Mouse (Mus musculus): ENCODE measurements at regions not wholly inside any gene's neighbourhood (a gene's known extent, or its start where the extent isn't known, plus 50 kb on each side); places are given as distances from the start of the nearest gene placed in this dataset.

GRCm38 (mm10) chr2:169502717-169503597, 84.6 kb downstream of the Gm11011 start:
- Histone ChIP-seq H3K4me2 (ENCODE audit: insufficient read depth, low read depth, poor library complexity, severe bottlenecking) (no peak overlapping the region), H3K79me2 (replicated peaks; ENCODE audit: control insufficient read depth, extremely low read depth, insufficient read depth, poor library complexity, severe bottlenecking) (no peaks in the 10 kb centered on the region), H3K4me1 (ENCODE audit: control insufficient read depth in 1 of 2, insufficient read depth in 2 of 2) (no peaks in the 10 kb centered on the region), H3K36me3 (replicated peaks in 1 of 2; ENCODE audit: control insufficient read depth in 1 of 2, insufficient read depth in 1 of 2, low read length in 1 of 2) (no peaks in the 10 kb centered on the region), H3K9ac (ENCODE audit: insufficient read depth, low read depth) (no peak overlapping the region), H3K9me3 (replicated peaks; ENCODE audit: low read length) (peaks cover 86% of the 10 kb centered on the region), H3K27me3 (replicated peaks) (no peaks in the 10 kb centered on the region), H3K27ac (ENCODE audit: insufficient read depth, low read depth) (no peak overlapping the region), H3K4me3 (replicated peaks in 1 of 3; ENCODE audit: low read depth in 2 of 3, low read length in 2 of 3, poor library complexity in 1 of 3) (no peak overlapping the region)
- no peak for TF ChIP-seq GABPA (IDR thresholded peaks at IDR 0.05; ENCODE audit: insufficient replicate concordance, low read depth, low read length)
- no peak for TF ChIP-seq MAX (IDR thresholded peaks at IDR 0.05; ENCODE audit: low read length)
- DNase-seq (ENCODE audit: extremely low read depth) = no peak
- in situ Hi-C loops (cut with MboI; ENCODE audit: low pct_ligation_motif_present, low pct_unique_long_range_greater_than_20kb, low sequenced_read_pairs) (no loop called here), dilution Hi-C loops (cut with MboI; ENCODE audit: extremely low pct_ligation_motif_present, extremely low pct_unique_long_range_greater_than_20kb, low sequenced_read_pairs) (no loop called here)

GRCm38 (mm10) chr2:169501736-169502340, 85.7 kb downstream of the Gm11011 start:
- Histone ChIP-seq H3K4me3 (replicated peaks in 1 of 3; ENCODE audit: low read depth in 2 of 3, low read length in 2 of 3, poor library complexity in 1 of 3) (no peak overlapping the region), H3K9ac (ENCODE audit: insufficient read depth, low read depth) (no peak overlapping the region), H3K4me1 (ENCODE audit: control insufficient read depth in 1 of 2, insufficient read depth in 2 of 2) (no peaks in the 10 kb centered on the region), H3K36me3 (replicated peaks in 1 of 2; ENCODE audit: control insufficient read depth in 1 of 2, insufficient read depth in 1 of 2, low read length in 1 of 2) (no peaks in the 10 kb centered on the region), H3K79me2 (replicated peaks; ENCODE audit: control insufficient read depth, extremely low read depth, insufficient read depth, poor library complexity, severe bottlenecking) (no peaks in the 10 kb centered on the region), H3K27ac (ENCODE audit: insufficient read depth, low read depth) (no peak overlapping the region), H3K4me2 (ENCODE audit: insufficient read depth, low read depth, poor library complexity, severe bottlenecking) (no peak overlapping the region), H3K27me3 (replicated peaks) (no peaks in the 10 kb centered on the region), H3K9me3 (replicated peaks; ENCODE audit: low read length) (peaks cover 82% of the 10 kb centered on the region)
- dilution Hi-C loops (cut with MboI; ENCODE audit: extremely low pct_ligation_motif_present, extremely low pct_unique_long_range_greater_than_20kb, low sequenced_read_pairs) (no loop called here), in situ Hi-C loops (cut with MboI; ENCODE audit: low pct_ligation_motif_present, low pct_unique_long_range_greater_than_20kb, low sequenced_read_pairs) (no loop called here)
- DNase-seq (ENCODE audit: extremely low read depth) = no peak
- TF ChIP-seq ELF1 (IDR thresholded peaks at IDR 0.05; ENCODE audit: low read depth, low read length) = no peak
- TF ChIP-seq POLR2AphosphoS2 (IDR thresholded peaks at IDR 0.05; ENCODE audit: low read depth, low read length) = no peak
- no peak for TF ChIP-seq JUN (IDR thresholded peaks at IDR 0.05; ENCODE audit: insufficient read depth, low read depth, low read length)
- TF ChIP-seq E2F4 (IDR thresholded peaks at IDR 0.05; ENCODE audit: insufficient replicate concordance, low read depth, low read length) = no peak
- TF ChIP-seq BHLHE40 (IDR thresholded peaks at IDR 0.05; ENCODE audit: low read depth, low read length) = no peak
- TF ChIP-seq USF1 (IDR thresholded peaks at IDR 0.05; ENCODE audit: low read depth, low read length) = no peak
- no peak for TF ChIP-seq ZKSCAN1 (IDR thresholded peaks at IDR 0.05; ENCODE audit: borderline replicate concordance, low read depth, low read length)
- no peak for TF ChIP-seq TCF12 (IDR thresholded peaks at IDR 0.05; ENCODE audit: low read depth, low read length)
- no peak for TF ChIP-seq SIN3A (IDR thresholded peaks at IDR 0.05; ENCODE audit: low read length)
- no peak for TF ChIP-seq IRF4 (IDR thresholded peaks at IDR 0.05; ENCODE audit: low read depth, low read length)
- TF ChIP-seq UBTF (IDR thresholded peaks at IDR 0.05; ENCODE audit: low read depth, low read length) = no peak
- TF ChIP-seq EP300 (IDR thresholded peaks at IDR 0.05; ENCODE audit: low read length) = no peak
- no peak for TF ChIP-seq ZNF384 (IDR thresholded peaks at IDR 0.05; ENCODE audit: low read depth, low read length)
- TF ChIP-seq ZC3H11A (IDR thresholded peaks at IDR 0.05; ENCODE audit: low read depth, low read length) = no peak
- TF ChIP-seq MAX (IDR thresholded peaks at IDR 0.05; ENCODE audit: low read length) = no peak
- TF ChIP-seq HCFC1 (IDR thresholded peaks at IDR 0.05; ENCODE audit: low read depth, low read length) = no peak
- TF ChIP-seq JUND (conservative IDR thresholded peaks at IDR 0.05; ENCODE audit: low read depth, low read length) = no peak
- TF ChIP-seq MYC (IDR thresholded peaks at IDR 0.05; ENCODE audit: low read depth, low read length) = no peak

Data from CH12.LX (cell line).